Mouse (Mus musculus) megakaryocyte, adult 5-6 weeks (primary cell): ENCODE measurements around the gene Cep72. TPM values are rescaled to one million over a fixed set of nuclear protein-coding genes. Genes with fewer than 3 reads are reported as not detected.
A peak's percentile ranks its signal among the peaks of the same experiment; 100 is the strongest.

Experiments
- ATAC-seq: 2 replicates; pipeline ENCODE4 v1.8.0; 2016; ENCODE audit warnings: mild to moderate bottlenecking, inconsistent platforms; ENCODE audit not compliant: poor library complexity, severe bottlenecking
- total RNA-seq, 2 experiments: library from RNA; stranded (forward) in 1 of 2; stranded (reverse) in 1 of 2; fragments of 153-499, 151-499 nt in 1 of 2; fragments of 221-1000, 200-1000 nt in 1 of 2; gene quantifications; 2 replicates each; pipeline versions ENCODE4 v1.2.3 to v1.2.4; 2015 to 2017

Gene Cep72
- 7.6 and 8.2 TPM in 2 replicates for total RNA-seq (2015)
- total RNA-seq (2017), result 8.9 and 15.7 TPM in 2 replicates

DNA sequence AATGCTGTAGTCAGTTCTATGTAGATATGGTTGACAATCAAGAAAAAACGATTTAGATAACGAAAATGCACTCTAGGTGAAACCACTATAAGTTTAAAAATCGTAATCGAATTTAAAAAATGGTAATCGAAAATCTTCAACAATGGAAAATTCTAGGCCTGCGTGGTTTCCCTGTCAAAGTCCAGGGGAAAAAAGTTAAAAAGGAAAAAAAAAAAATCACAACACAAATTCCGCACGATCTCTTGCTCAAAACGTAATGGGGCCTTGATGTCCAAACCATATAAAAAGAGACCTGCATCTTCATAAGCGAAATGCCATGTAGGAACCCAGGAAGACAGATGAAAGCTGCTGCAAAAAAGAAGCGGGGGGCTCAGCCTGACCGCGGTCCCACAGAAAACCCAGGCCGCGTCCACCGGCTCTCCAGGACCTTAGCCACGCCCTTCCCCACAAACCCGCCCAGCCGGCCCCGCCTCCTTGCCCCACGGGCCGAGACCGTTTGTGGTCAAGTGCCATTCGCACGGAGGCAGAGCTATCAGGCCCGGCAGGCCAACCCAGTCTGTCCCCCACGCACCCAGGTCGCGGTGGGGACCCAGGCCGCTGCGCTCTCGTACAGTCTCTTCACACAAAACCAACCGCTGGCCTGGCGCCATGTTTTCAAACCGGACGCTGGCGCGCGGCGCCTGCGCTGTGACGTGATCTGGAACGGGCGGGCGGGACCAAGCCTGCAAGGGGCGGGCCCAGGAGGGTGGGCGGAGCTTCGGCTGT is at the start of gene Cep72:
Gene Cep72 (minus strand): TSS at position 687 of the 765 bp plus-strand sequence.
- ATAC-seq, result peak; percentile 91

DNA sequence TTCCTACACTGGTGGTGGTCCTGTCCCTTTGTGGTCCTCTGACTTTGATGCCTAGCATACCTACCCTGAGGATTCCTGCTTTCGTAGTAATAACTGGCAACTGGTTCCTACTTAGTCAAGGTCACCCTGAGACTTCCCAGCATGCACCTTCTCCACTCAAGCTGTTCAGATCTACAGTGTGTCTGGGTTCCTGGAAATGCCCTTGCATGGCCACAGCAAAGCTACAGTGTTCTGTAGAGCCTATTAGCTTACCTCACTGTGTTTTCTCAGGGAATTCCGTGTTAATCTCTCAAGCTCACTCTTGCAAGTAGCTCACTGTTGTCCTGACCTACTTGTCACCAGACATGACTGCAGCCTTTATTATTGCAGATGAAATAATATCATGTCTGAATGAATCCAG is 45.3 kb upstream of the Cep72 start:
- no peak for ATAC-seq

DNA sequence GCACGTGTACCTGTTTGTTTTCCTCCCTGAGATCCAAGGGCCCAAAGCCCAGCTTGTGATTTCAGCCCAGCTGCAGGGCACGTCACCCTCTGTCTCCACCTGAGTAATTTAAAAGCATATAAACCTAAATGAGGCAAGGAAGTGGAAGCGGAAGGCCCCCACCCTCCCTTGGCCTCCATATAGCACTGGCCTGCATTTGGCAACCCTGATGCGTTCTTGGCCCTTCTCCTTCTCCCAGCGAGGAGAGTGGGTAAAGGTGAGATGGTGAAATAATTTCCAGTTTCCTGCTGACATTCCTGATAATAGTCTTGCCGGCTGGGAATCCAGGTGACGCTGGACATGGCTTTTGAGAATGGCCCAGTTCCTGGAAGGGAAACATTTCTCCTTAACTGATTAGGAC is 42.3 kb upstream of the Cep72 start:
- no peak for ATAC-seq

DNA sequence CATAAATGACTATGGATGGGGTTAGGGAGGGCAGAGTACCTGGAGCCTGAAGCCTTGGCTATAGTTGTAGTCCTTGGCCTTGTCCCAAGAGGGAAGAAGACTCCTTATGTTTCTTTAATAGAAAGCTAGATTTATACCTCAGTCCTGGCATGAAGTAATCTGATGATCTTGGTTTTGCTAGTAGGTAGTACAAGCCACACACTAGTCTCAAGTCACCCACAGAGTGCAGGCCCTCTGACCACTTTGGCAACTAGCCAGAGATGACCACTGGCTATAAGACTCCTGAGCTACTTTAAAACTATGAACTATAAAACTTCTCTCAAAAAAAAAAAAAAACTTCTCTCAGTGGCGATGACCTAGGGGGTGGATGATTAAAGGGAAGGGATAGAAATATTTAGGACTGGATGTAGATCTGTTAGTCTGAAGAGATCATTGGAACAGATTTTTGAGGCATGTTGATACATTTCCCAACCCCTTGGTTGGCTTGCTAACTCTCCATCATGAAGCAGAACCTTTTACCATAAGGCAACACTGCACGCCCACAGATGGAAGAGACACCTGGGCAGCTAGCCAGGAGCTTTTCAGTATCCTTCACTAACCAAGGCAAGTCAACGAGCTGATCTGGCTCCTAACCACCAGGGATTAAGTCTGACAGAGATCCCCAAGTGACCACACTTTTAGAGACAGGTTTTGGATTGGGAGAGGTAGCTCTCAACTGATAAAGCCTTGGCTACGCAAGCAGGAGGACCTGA is 40.9 kb upstream of the Cep72 start:
- ATAC-seq, result no peak

DNA sequence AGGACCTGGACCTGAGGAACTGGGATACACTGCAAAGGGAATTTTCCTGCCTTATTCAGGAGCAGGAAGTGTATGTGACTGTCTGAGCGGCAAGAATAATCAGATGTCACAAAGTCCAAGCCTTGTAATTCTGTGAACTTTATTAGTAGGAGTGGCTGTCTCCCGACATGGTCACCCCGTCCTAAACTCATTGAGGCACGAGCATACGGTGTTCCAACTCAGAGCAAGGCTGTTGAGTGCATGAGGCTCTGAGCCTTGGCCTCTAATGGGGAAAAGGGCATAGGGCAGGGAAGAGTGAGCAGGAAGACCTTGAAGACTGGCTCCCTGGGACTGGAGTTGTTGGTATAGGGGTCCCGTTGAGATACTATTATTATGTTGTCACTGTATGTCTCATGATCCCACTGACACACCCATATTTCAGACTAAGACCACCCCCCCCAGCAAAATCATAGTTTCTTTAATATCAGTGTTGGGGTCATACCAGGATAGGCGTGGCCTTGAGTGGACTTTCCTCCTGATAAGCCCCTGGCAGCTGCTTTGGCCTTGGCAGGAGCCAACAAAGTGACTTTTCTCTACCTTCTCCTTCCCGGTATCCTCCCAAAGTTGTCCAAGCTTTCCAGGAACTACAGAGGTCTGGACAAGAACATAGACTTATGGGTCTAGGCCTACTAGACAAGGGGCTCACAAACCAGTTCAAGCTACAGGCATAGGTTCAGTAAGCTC is 40.2 kb upstream of the Cep72 start:
- no peak for ATAC-seq

DNA sequence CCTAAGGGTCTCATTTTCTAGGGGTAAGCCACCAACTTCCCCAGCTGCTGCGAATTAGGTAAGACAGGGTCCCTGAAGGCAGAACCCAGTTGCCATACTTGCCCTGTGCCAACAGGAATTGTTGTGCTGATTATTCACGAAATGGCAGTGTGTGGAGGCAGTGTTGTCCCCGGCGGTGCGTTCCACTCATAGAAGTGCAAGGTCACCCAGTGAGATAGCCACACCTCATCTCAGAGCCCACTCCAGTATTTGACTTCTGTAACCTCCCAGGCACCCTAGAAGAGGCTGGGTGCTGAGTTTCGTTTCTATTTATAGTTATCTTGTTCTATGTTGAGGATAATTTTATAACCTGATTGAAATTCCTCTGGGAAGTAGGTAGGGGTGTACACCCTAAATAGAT is 36.8 kb upstream of the Cep72 start:
- ATAC-seq, result no peak

DNA sequence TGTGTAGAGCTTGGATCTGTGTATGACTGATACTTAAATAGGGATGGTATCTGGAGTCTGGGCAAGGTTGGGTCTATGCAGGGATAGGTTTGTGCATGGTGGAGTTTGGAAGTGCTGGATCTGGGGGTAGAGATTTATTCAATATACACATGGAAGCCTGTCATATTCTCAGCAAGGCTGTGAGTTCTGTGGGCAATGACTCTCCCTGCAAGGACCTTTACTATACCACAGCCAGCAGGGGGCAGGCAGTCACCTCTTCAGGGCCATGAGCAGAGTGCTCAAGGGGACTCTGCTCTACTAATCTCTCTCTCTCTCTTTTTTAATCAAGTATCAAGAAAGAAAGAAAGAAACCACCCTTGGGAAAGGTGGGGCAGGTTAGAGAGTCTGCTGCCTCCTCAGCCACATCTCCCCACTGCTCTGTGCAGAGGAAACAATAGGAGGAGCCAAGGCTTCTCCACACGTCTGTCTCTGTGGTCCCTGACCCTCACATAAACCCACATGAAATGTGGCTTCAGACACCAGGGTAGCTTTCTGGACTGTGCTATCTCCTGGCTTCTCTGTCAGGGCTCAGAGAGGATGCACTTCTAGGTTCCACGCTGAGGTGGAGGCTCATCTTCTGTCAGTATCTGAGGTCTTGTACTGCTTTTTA is 34.7 kb upstream of the Cep72 start:
- ATAC-seq, result peak; percentile 75

DNA sequence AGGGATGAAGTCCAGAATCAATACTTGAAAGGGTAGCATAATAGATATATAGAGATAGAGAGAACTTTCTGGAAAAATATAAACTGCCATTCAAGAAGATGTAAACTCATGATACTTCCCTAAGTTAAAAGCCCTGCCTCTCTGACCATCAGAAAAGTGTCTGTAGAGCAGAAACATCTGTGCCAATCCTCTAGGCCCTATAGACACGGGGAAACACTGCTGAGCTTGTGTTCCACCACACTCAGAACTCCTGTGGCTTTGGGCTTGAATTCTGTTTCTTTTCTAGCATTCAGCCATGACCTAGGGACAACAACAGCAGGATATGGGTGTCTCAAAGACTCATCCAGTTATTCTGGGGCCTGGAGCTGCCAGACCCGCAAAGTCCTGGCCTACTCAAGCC is 33.8 kb upstream of the Cep72 start:
- no peak for ATAC-seq

DNA sequence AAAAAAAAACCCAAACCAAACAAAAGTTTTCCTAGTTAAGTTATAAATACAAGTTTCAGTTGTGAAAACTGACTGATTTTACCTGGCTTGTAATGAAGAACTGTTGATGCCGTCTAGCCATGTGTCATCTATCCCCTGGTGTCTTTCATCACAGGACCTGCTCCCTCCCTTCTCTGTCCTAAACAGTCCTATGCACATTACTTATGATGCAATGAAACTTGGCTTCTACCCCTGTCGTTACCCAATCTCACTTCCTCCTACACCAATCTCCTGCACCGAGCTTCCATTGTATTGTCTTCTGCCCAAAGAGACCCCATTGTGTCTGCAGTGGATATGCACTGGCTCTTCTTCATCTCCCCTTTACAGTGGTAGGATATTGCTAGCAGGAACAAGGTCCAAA is 28.2 kb upstream of the Cep72 start:
- peak; percentile 97 for ATAC-seq

DNA sequence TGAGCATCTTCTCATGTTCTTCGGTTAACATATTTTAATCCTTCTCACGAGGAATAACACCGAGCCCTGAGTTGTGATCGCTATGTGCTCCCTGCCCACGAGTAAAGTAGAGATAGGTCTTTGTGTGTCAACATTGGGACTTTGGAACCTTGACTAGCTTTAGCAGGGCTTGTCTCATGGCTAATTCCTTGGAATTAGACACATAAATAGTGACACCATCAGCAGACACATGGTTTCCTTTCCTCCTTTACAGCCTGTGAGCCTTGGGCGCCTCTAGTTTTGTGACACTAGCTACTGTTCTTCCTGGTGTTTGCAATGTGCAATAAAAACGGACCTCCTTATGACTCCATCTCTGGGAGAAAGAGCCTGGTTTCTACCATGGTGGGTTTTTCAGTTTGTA is 11.3 kb upstream of the Cep72 start:
- ATAC-seq, result no peak

DNA sequence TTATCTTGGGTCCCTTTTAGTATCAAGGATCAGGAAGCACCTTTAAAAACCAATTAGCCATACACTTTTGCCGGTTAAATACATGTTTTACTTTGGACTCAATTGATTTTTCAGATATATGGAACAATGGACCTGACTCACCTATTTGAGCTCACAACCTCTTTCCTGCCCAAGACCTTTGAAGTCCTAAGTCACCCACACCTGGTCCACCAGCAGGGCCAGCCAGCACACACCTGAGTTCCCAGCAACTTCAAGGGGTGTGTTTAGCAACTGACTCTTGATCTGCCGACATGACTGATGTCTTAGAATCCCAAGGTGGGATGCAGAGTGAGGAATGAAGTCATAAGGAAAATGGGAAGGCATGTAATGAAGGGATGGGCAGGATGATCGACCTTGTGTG is 9.6 kb upstream of the Cep72 start:
- ATAC-seq, result no peak

DNA sequence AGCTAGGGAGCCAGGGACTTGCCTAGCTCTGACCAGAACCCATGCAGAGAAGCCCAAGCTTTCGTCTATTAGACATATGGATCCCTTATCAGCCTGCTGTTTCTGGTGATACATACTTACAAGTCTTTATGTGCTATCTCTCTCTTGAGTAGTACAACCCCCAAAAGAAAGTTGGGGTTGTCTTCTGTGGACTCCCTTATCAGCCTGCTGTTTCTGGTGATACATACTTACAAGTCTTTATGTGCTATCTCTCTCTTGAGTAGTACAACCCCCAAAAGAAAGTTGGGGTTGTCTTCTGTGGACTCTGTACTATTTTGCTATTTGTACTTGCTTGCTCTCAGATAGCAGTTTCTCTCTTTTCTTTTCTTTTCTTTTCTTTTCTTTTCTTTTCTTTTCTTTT is 9.1 kb upstream of the Cep72 start:
- ATAC-seq, result 0 out of 2 replicates have a peak, but pooled peaks have one; percentile 24

DNA sequence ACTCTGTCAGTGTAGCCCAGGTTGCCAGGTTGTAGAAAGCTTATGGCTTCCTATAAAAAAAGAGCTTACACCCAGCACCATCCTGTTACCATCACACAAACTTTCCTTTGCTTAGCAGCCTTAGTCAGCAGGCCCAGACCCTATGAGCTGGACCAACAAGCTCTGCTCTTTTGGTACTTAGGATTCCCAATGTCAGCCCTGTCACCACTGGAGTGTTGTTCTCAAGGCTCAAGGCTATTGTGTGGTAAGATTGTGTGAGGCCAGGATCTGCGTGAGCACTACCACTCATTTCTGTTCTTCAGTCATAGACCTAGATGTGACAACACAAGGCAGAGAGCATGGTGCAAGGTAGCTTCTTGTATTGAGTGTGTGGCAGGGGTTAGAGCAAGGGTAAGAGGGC is 4.5 kb upstream of the Cep72 start:
- ATAC-seq, result no peak

DNA sequence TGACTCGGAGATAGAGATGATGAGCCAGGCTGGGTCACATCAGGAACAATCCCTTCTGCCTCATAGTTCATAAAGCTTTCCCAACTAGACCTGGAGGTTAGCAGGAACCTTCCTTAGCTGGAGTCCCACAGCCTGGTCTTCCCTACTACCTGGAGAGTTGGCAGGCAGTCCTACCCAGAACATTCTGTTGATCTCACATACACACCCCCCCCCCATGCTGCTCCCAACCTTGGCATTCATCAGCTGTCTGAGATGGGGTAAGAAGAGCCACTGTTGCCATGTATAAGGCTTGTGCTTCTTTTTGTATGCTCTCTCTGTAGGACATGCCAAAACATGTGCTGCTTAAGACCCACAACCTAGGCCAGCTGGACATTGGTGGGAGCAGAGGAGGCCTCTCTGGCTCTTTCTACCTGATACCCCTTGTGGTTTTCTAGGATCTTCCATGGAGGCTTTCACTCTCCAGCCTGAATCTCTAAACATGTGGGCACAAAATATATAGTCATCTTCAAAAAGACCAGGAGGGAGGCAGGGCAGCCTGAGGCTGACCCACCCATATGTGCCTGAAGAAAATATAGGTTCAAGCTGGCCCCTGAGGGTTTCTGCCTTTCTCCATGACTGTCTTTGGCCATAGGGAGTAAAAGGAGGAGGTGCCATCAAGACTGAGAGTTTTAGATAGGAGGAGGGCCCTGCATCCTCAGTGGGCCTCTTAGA is 1.4 kb upstream of the Cep72 start:
- ATAC-seq, result no peak

DNA sequence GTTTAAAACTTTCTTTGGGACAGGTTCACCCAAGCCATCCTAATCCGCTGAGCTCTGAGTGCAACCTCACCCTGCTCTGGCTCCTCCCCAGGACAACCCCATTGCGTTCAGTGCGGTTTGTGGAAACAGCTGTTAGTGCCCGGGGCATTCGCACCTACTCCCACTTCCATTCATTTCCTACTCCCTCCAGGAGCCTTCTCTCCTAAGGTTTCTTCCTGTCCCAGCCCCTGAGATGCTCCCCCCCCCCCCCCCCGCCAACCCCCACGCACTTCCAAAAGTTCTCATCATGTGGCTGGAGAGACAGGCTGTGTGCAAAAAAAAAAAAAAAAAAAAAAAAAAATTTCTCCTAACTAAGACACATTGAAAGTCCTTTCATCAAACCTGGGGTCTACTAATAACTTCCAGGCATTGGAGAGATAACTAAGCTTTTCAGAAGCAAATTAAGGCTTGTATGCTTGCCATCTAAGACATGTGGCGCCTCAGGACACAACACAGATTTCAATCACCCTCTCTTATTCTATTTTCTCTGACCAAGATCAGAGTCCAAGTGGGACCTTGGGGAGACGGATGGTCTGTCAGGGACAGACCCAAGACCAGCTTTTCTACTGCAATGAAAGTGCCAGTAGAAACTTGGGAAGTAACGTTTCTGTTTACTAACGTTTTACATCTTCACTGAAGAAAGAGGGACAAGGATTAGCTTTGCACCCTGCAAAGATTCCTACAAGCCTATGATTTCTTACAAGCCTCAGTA is 454 bp upstream of the Cep72 start:
- no peak for ATAC-seq

DNA sequence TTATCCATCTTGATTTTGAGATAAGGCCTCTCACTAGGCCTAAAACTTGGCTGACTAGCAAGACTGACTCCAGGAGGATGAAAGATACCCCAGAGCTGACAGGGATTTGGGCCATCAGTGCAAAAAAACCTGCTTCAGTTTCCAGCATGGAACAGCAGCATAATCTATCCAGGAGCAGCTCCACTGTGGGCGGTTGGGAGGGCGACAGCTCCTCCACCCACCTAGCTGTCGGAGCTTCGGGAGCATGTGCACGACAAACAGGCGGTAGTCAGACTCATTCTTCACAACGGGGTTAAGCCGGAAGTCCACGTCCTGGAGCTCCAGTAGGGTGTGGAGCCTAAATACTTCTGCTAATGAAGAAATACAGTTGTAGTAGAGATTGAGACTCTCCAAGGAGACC is 4.0 kb downstream of the Cep72 start:
- no peak for ATAC-seq

DNA sequence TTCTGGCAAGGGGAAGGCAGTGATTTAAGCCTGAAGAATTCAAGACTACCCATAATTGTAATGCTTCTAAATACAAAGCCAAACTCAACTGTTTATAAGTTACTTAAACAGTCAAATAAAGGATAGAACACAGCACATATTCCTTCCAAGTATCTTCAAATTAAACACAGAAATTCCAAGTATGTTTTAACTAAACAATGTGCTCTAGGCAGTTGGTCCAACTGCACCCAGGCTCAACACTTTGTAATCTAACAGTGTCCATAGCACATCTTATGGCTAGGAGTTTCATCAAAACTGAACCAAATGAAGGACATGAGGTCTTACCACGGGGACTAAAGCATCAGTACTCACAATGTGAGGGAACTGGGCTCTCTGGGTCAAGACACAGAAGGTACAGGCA is 5.9 kb downstream of the Cep72 start:
- ATAC-seq, result no peak

DNA sequence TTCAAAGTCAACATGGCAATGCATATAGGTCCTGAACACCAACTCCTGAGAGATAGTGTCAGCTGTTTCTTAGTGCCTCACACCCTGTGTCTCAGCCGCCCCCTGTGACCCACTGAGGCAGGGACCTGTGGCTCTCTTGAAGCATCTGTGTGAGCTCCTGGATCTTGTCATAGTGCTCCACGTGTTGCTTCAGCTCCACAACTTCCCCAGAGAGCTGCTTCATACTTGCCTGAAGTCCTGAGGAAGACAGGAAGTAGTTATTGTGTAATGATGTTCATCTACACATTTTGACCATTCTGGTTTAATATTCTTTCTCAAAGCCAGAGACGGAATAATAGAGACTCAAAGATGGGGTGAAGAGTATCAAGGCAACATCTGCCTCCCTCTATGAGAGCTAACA is 22.2 kb downstream of the Cep72 start:
- peak; percentile 50; the same call in 1 of the 2 replicates for ATAC-seq

DNA sequence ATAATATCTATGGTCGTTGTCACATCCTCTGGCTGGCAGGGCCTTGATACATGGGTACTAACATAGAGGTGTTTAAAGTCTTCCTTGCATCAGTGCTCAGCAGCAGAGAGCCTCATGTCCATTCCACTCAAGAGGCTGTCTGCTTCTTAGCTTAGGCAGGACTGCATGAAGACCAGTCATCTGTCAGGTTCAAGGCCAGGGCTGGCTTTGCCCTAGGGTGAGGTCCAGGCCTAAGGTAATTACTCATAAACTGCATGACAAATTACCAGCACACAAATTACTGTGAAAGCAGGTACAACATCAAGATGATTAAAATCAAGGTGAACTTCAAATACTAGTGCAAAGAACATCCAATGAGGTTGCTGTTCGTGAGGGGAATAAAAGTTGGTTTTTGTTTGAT is 26.3 kb downstream of the Cep72 start:
- ATAC-seq, result no peak

DNA sequence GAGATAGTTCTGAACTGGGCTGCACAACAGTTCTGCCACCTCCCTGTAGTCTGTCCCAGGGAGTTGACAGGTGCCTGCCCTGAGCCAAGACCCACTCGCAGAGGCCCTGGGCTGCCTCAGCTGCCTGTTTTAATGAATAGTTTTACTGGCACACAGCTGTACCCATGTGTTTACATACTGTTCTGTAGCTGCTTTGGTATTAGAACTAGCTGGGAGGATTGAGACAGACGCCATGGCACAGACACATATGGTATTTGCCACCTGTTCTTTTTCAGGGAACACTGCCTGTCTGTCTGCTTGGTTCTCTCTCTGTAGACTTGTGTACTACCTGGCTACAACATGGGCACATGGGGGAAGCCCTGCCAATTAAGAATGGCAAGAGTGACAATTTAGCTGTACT is 27.3 kb downstream of the Cep72 start:
- ATAC-seq, result no peak
